Mouse (Mus musculus) hindbrain, embryonic 16.5 days (tissue): Measurements from ENCODE around the gene Gmeb2. TPM values are rescaled to one million over a fixed set of nuclear protein-coding genes. Genes with fewer than 3 reads are reported as not detected.

Source experiments
- ATAC-seq: fragments of 200-750 bp; cut with Nextera tagmentation; 2 replicates; pipeline ENCODE4 v1.8.0; 2017; ENCODE audit warnings: moderate TSS enrichment, moderate library complexity
- H3K27ac ChIP-seq: fragments of 300-500 bp; sonication (generic); 2 replicates; pipeline ENCODE4 v1.5.1; 2014; ENCODE audit warnings: low read depth, mild to moderate bottlenecking, control low read depth, low read length, moderate library complexity
- H3K27me3 ChIP-seq: fragments of 300-500 bp; sonication (generic); replicated peaks from 2 replicates; pipeline ENCODE4 v1.6.1; 2014; ENCODE audit warnings: low read length; ENCODE audit not compliant: control insufficient read depth, insufficient read depth
- H3K36me3 ChIP-seq: fragments of 300-500 bp; sonication (generic); 2 replicates; pipeline ENCODE4 v1.6.1; 2014; ENCODE audit warnings: mild to moderate bottlenecking, low read length, moderate library complexity, mixed read lengths; ENCODE audit not compliant: control insufficient read depth, insufficient read depth
- H3K4me1 ChIP-seq: fragments of 300-500 bp; sonication (generic); 2 replicates; pipeline ENCODE4 v1.6.1; 2014; ENCODE audit warnings: low read depth, low read length; ENCODE audit not compliant: control insufficient read depth, insufficient read depth
- H3K4me2 ChIP-seq: fragments of 300-500 bp; sonication (generic); 2 replicates; pipeline ENCODE4 v1.6.1; 2014; ENCODE audit warnings: mild to moderate bottlenecking, low read length, control low read depth, moderate library complexity
- H3K4me3 ChIP-seq: fragments of 300-500 bp; sonication (generic); 2 replicates; pipeline ENCODE4 v1.5.1; 2014; ENCODE audit warnings: mild to moderate bottlenecking, low read length, control low read depth, moderate library complexity
- H3K9ac ChIP-seq: fragments of 300-500 bp; sonication (generic); 2 replicates; pipeline ENCODE4 v1.6.1; 2014; ENCODE audit warnings: low read depth, mild to moderate bottlenecking, control low read depth, low read length, moderate library complexity
- H3K9me3 ChIP-seq: fragments of 300-500 bp; sonication (generic); 2 replicates; pipeline ENCODE4 v1.6.1; 2014; ENCODE audit warnings: mild to moderate bottlenecking, low read length, moderate library complexity; ENCODE audit not compliant: control insufficient read depth
- WGBS: fragments of 180-500 bp; shearing (Covaris S2); extraction: QIAGEN DNeasy Blood & Tissue Kit; methylation state at CpG from one replicate; pipeline ENCODE4 v1.1.7; 2014; 5-methylcytosine and 5-hydroxymethylcytosine counted together
- polyA plus RNA-seq: library from polyadenylated mRNA; unstranded; fragments of >200 nt; fragmentation: Nextera tagmentation; extraction: Ambion mirVana; gene quantifications from 2 replicates; pipeline ENCODE4 v1.2.1, GENCODE M21; 2015

The Gmeb2 gene
- polyA plus RNA-seq, 1 experiment from 2014 or later: 13.0 TPM

DNA sequence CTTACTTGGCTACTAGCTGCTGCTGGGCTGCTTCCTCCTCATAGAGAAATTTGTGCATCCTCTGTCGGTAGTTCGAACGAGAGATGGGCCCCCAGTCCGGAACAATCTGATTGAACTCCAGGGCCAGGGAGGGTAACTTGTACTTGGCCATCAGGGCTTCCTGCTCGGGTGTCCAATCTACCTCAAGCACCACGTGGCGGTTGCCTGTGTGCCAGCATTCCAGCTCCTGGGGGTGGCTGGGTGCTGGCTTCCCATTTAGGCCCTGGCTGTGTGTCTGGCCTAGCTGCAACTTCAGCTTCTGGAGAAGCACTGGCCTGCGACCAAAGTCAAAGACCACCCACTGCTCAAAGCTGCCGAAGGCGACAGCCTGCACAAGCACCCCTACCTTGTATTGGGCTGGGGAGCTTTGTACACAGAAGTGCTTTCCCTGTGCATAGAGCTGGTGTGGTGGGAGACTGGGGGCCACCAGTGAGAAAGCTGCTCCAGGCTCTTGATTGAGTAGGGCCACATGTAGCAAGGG lies 49.7 kb downstream of the Gmeb2 start:
- Histone ChIP-seq H3K36me3 (no peaks in the 10 kb centered on the region), H3K4me3 (no peak overlapping the region), H3K4me1 (no peaks in the 10 kb centered on the region), H3K9me3 (no peaks in the 10 kb centered on the region), H3K9ac (no peak overlapping the region), H3K27me3 (no peaks in the 10 kb centered on the region), H3K27ac (no peak overlapping the region), H3K4me2 (no peak overlapping the region)
- ATAC-seq: no peak
- 66% methylated on average over 10 of the region's 10 CpGs for WGBS

DNA sequence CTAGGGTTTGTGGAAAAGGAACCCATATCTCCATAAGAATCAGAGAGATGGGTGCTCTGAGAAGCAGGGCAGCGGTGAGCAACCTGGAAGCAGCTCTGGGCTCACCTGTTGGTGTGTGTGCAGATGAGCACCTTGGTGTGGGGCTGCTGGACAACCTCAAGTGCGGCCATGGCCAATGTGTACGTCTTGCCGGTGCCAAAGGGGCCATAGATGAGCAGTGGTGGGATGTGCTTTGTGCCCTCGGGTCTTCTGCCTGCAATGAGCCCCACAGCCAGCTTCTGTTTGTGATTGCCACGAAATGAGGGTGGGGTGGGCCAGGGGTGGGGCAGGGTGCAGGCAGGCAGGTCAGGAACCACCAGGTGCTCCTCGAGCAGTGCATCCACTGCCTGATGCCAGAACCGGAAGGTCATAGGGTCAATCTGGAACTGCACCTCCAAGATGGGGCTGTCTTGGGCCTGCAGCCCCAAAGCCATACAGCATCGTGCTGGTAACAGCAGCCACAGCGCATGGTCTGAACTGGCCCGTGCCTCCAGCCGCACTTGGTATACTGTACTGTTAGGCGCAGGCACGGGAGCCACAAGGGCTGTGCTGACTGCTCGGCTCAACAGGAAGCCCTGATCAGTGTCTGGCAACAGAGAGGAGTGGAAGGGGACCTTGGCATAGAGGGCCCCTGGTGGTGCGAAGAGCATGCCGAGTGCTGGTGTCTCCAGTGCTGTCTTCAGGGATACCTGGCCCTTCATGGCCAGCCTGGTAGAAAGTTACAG lies 50.4 kb downstream of the Gmeb2 start:
- Histone ChIP-seq H3K4me1 (no peaks in the 10 kb centered on the region), H3K4me2 (no peak overlapping the region), H3K4me3 (no peak overlapping the region), H3K9me3 (no peaks in the 10 kb centered on the region), H3K27ac (no peak overlapping the region), H3K9ac (no peak overlapping the region), H3K36me3 (no peaks in the 10 kb centered on the region), H3K27me3 (no peaks in the 10 kb centered on the region)
- no peak for ATAC-seq
- 93% methylated on average over 17 of the region's 17 CpGs for WGBS

DNA sequence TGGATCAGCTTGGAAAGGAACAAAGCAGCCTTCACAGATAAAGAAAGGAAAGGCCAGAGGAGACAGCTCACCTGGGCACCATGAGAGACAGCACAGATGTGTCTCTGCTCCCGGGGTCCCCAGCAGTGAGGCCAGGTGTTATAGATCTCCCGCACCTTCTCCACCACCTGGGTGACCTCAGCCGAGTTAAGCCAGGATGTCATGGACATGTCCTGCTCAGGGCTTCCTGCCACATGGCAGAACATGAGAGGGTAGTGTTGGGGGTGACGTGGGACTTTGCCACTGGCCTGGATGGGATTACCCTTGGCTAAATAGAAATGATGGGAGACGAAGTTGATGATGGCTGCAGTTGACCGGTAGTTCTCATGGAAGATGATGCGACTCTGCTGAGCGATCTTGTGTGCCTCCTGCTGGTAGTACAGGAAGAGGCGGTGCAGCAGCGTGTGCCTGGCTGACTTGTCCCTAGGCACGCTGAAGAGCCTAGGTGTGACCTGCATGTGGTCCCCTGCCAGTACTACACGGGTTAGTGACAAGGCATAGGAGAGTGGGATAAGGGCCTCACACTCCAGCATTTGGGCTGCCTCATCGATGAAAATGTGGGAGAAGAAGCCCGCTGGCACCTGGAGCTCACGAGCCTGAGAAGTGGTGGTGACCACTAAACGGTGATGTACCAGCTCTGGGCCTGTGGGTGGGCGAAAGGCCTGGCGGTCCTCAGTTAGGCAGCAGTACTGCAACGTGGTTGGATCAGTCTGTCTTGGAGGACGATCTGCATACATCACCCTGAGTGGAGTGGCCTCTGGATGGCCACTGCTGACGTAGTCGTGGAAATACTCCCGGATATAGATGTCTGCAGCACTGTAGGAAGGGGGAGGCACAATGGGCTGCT lies 51.9 kb downstream of the Gmeb2 start:
- ATAC-seq: no peak
- 88% methylated on average over 23 of the region's 23 CpGs for WGBS

DNA sequence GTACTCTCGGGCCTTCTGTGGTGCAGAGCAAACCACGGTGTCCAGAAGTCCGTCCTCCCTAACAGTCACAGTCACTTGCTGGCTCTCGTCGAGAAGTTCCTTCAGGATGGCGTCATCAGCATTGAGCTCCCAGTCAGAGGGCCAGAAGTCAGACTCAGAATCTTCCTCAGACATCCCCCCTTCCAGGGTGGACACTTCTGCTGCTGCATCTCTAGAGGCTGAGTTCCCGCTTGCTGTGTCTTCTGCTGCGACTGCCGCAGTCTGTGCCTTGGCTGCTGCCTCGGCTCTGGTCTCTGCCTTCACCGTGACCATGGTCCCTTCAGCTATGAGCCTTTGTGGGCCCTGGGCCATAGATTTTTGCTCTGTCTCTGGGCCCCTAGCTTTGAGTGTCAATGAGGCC lies 53.2 kb downstream of the Gmeb2 start:
- Histone ChIP-seq H3K27me3 (no peaks in the 10 kb centered on the region), H3K9me3 (no peaks in the 10 kb centered on the region), H3K27ac (no peak overlapping the region), H3K36me3 (no peaks in the 10 kb centered on the region), H3K4me2 (no peak overlapping the region), H3K4me3 (no peak overlapping the region), H3K9ac (no peak overlapping the region), H3K4me1 (no peaks in the 10 kb centered on the region)
- WGBS: 91% methylated on average over 11 of the region's 11 CpGs
- no peak for ATAC-seq

More for the DNA sequence above, 51.9 kb downstream of the Gmeb2 start:
- Histone ChIP-seq H3K36me3 (no peaks in the 10 kb centered on the region), H3K4me3 (no peak overlapping the region), H3K4me1 (no peaks in the 10 kb centered on the region), H3K27ac (no peak overlapping the region), H3K9ac (no peak overlapping the region), H3K27me3 (no peaks in the 10 kb centered on the region), H3K4me2 (no peak overlapping the region), H3K9me3 (no peaks in the 10 kb centered on the region)

- no peaks in the 10 kb centered on the region for H3K27me3 ChIP-seq
- no peak overlapping the region for H3K9ac ChIP-seq
Observed at GRCm38 (mm10) chr2:181233443-181233842, 54.4 kb downstream of the Gmeb2 start.

GRCm38 (mm10) chr2:181231171-181231570 lies 56.7 kb downstream of the Gmeb2 start:
- no peak overlapping the region for H3K4me2 ChIP-seq
- WGBS: 78% methylated on average over 20 of the region's 20 CpGs

More at GRCm38 (mm10) chr2:181233443-181233842, 54.4 kb downstream of the Gmeb2 start:
- H3K4me3 ChIP-seq: no peak overlapping the region
- no peak overlapping the region for H3K4me2 ChIP-seq
- no peaks in the 10 kb centered on the region for H3K9me3 ChIP-seq
- 92% methylated on average over 15 of the region's 15 CpGs for WGBS
- no peak overlapping the region for H3K27ac ChIP-seq
- H3K4me1 ChIP-seq: no peaks in the 10 kb centered on the region
- ATAC-seq: no peak
- H3K36me3 ChIP-seq: no peaks in the 10 kb centered on the region

DNA sequence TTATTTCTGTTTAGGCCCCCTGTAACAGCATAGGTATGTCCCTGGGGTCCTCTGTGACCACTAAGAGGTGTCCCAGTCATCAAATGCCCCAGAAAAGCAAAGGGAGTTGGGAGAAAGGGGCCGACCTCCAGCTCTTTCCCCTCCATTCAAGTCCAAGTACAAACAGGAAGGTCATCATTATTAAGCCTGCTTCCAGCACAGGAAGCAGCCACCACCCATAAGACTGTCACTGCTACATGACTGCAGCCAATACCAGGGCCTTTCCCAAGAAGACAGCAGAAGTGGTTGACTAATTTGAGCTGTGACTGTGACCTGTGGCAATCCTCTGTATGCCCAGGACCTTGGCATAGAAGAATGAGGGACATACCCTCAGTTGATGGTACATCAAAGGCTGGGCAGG lies 59.5 kb downstream of the Gmeb2 start:
- Histone ChIP-seq H3K36me3 (no peaks in the 10 kb centered on the region), H3K9me3 (no peaks in the 10 kb centered on the region), H3K4me2 (no peak overlapping the region), H3K4me3 (no peak overlapping the region), H3K4me1 (no peaks in the 10 kb centered on the region), H3K27ac (no peak overlapping the region), H3K27me3 (no peaks in the 10 kb centered on the region), H3K9ac (no peak overlapping the region)
- 86% methylated on average over 1 of the region's 1 CpGs for WGBS
- no peak for ATAC-seq

More at GRCm38 (mm10) chr2:181231171-181231570, 56.7 kb downstream of the Gmeb2 start:
- Histone ChIP-seq H3K27me3 (no peaks in the 10 kb centered on the region), H3K27ac (no peak overlapping the region), H3K9me3 (no peaks in the 10 kb centered on the region), H3K4me3 (no peak overlapping the region), H3K36me3 (no peaks in the 10 kb centered on the region), H3K4me1 (no peaks in the 10 kb centered on the region), H3K9ac (no peak overlapping the region)
- no peak for ATAC-seq

- H3K36me3 ChIP-seq: no peaks in the 10 kb centered on the region
- H3K4me1 ChIP-seq: no peaks in the 10 kb centered on the region
- H3K4me3 ChIP-seq: no peak overlapping the region
- H3K9me3 ChIP-seq: no peaks in the 10 kb centered on the region
- H3K27ac ChIP-seq: no peak overlapping the region
- 88% methylated on average over 3 of the region's 3 CpGs for WGBS
- no peak overlapping the region for H3K9ac ChIP-seq
- no peak for ATAC-seq
- H3K27me3 ChIP-seq: no peaks in the 10 kb centered on the region
- no peak overlapping the region for H3K4me2 ChIP-seq
Observed at GRCm38 (mm10) chr2:181227122-181227521, 60.7 kb downstream of the Gmeb2 start.

- Histone ChIP-seq H3K4me1 (peaks cover under 1% of the 10 kb centered on the region), H3K9ac (no peak overlapping the region), H3K9me3 (no peaks in the 10 kb centered on the region), H3K27ac (no peak overlapping the region), H3K4me2 (no peak overlapping the region), H3K36me3 (no peaks in the 10 kb centered on the region), H3K27me3 (no peaks in the 10 kb centered on the region), H3K4me3 (no peak overlapping the region)
- no peak for ATAC-seq
- 97% methylated on average over 2 of the region's 2 CpGs for WGBS
Observed at GRCm38 (mm10) chr2:181224994-181225393, 62.8 kb downstream of the Gmeb2 start.
